Mouse (Mus musculus): Measurements from ENCODE around the gene Adamtsl1. TPM values are rescaled to one million over a fixed set of nuclear protein-coding genes. Genes with fewer than 3 reads are reported as not detected.

The Adamtsl1 gene
- polyA plus RNA-seq, 1 experiment from 2014 or later = 0.38 TPM

DNA sequence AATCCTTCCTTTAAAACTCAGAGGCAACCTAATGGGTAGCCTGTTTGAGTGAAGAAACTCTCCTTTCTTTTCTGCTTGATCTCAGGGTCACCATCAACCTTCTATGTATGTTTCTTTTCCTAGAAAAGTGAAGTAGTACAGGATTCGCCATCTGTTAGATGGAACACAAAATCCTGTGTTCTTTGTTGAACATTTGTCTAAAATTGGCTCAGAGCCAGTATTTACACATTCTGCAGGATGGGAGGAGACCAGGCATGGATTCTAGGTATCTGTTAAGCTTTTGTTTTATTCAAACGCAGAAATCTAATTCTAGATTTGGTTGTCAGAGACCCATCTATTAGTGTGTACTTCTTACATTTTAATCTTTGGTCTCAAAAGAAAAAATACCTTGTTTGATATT is 811.4 kb downstream of the Adamtsl1 start:
- H3K4me1 ChIP-seq (ENCODE audit: insufficient read depth) = no peaks in the 10 kb centered on the region
- H3K9ac ChIP-seq (replicated peaks) = no peak overlapping the region
- no peak overlapping the region for H3K27ac ChIP-seq (ENCODE audit: low read depth)
- H3K4me2 ChIP-seq (ENCODE audit: low read depth, low read length) = no peak overlapping the region
- H3K9me3 ChIP-seq (ENCODE audit: low read length) = no peaks in the 10 kb centered on the region
- H3K36me3 ChIP-seq (replicated peaks; ENCODE audit: insufficient read depth, low read length) = no peaks in the 10 kb centered on the region
- 46% methylated on average over 2 of the region's 2 CpGs for WGBS (ENCODE audit: insufficient replicate concordance)
- H3K4me3 ChIP-seq (ENCODE audit: low read depth, low read length) = no peak overlapping the region
- H3K27me3 ChIP-seq (ENCODE audit: insufficient read depth, low read length) = no peaks in the 10 kb centered on the region
- ATAC-seq (no peak), DNase-seq (no peak)
- no peak for TF ChIP-seq CTCF (IDR thresholded peaks at IDR 0.05; ENCODE audit: low read depth)
- no peak for TF ChIP-seq EP300 (IDR thresholded peaks at IDR 0.05; ENCODE audit: low read depth)

DNA sequence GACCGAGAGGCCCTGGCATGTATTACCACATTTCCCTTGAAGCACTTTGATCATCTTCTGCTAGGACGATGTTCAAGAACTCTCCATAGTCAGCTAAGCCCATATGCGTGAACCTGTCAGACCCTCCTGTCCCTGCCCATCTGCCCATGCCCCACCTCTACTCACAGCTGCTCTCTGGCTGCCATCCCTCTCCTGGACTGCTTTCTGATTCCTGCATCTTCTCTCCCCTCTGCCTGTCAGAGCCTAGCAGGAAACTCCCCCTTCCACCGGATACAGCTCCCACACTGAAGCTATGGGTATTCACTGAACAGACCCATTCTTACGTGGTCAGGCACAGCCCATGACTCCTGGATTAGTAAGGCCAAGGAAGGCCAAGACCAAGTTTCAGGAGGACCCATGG is 812.0 kb downstream of the Adamtsl1 start:
- no peaks in the 10 kb centered on the region for H3K36me3 ChIP-seq (replicated peaks; ENCODE audit: insufficient read depth, low read length)
- TF ChIP-seq EP300 (IDR thresholded peaks at IDR 0.05; ENCODE audit: low read depth) (no peak), CTCF (IDR thresholded peaks at IDR 0.05; ENCODE audit: low read depth) (no peak)
- DNase-seq = no peak
- H3K4me2 ChIP-seq (ENCODE audit: low read depth, low read length) = no peak overlapping the region
- H3K9ac ChIP-seq (replicated peaks) = no peak overlapping the region
- no peak for ATAC-seq
- no peak overlapping the region for H3K27ac ChIP-seq (ENCODE audit: low read depth)
- H3K9me3 ChIP-seq (ENCODE audit: low read length) = no peaks in the 10 kb centered on the region
- no peak overlapping the region for H3K4me3 ChIP-seq (ENCODE audit: low read depth, low read length)
- WGBS (ENCODE audit: insufficient replicate concordance) = 72% methylated on average over 5 of the region's 5 CpGs
- no peaks in the 10 kb centered on the region for H3K4me1 ChIP-seq (ENCODE audit: insufficient read depth)
- H3K27me3 ChIP-seq (ENCODE audit: insufficient read depth, low read length) = no peaks in the 10 kb centered on the region

- Histone ChIP-seq H3K27ac (ENCODE audit: low read depth) (no peak overlapping the region), H3K36me3 (replicated peaks; ENCODE audit: insufficient read depth, low read length) (no peaks in the 10 kb centered on the region), H3K9ac (replicated peaks) (no peak overlapping the region), H3K9me3 (ENCODE audit: low read length) (no peaks in the 10 kb centered on the region), H3K4me1 (ENCODE audit: insufficient read depth) (no peaks in the 10 kb centered on the region), H3K4me2 (ENCODE audit: low read depth, low read length) (no peak overlapping the region), H3K27me3 (ENCODE audit: insufficient read depth, low read length) (no peaks in the 10 kb centered on the region), H3K4me3 (ENCODE audit: low read depth, low read length) (no peak overlapping the region)
- ATAC-seq (no peak), DNase-seq (no peak)
- WGBS (ENCODE audit: insufficient replicate concordance) = 74% methylated on average over 8 of the region's 8 CpGs
- TF ChIP-seq CTCF (IDR thresholded peaks at IDR 0.05; ENCODE audit: low read depth) (no peak), EP300 (IDR thresholded peaks at IDR 0.05; ENCODE audit: low read depth) (no peak)
These were observed 812.7 kb downstream of the Adamtsl1 start for GRCm38 (mm10) chr4:86326638-86327037.

DNA sequence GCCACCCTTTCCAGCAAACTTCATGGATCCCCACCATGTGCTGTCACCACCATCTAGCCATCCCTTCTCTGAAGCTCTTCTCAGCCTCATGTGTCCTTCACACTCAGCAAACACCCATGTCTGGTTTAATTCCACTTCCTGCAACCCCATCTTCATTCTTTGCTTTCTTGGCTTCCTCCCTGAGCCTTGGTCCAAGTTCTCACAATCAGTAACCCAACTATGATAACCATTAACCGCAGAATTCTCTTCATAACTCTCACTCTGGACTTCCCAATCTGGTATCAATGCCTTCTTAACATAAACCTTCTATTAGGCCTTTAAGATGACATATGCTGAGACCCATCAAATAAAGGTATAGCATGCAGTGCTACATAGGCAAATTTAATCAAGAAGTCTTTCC is 815.5 kb downstream of the Adamtsl1 start:
- H3K4me3 ChIP-seq (ENCODE audit: low read depth, low read length) = no peak overlapping the region
- ATAC-seq (no peak), DNase-seq (no peak)
- H3K4me1 ChIP-seq (ENCODE audit: insufficient read depth) = no peaks in the 10 kb centered on the region
- H3K36me3 ChIP-seq (replicated peaks; ENCODE audit: insufficient read depth, low read length) = no peaks in the 10 kb centered on the region
- no peak overlapping the region for H3K4me2 ChIP-seq (ENCODE audit: low read depth, low read length)
- WGBS (ENCODE audit: insufficient replicate concordance) = 76% methylated on average over 1 of the region's 1 CpGs
- no peak for TF ChIP-seq EP300 (IDR thresholded peaks at IDR 0.05; ENCODE audit: low read depth)
- no peak overlapping the region for H3K27ac ChIP-seq (ENCODE audit: low read depth)
- H3K9ac ChIP-seq (replicated peaks) = no peak overlapping the region
- no peaks in the 10 kb centered on the region for H3K27me3 ChIP-seq (ENCODE audit: insufficient read depth, low read length)
- no peaks in the 10 kb centered on the region for H3K9me3 ChIP-seq (ENCODE audit: low read length)

GRCm38 (mm10) chr4:86335861-86336415 is 822.0 kb downstream of the Adamtsl1 start:
- no peaks in the 10 kb centered on the region for H3K36me3 ChIP-seq (replicated peaks; ENCODE audit: insufficient read depth, low read length)
- DNase-seq = no peak
- no peak overlapping the region for H3K27ac ChIP-seq (ENCODE audit: low read depth)
- H3K4me3 ChIP-seq (ENCODE audit: low read depth, low read length) = no peak overlapping the region
- no peaks in the 10 kb centered on the region for H3K4me1 ChIP-seq (ENCODE audit: insufficient read depth)
- no peak overlapping the region for H3K9ac ChIP-seq (replicated peaks)
- H3K9me3 ChIP-seq (ENCODE audit: low read length) = no peaks in the 10 kb centered on the region
- no peak for ATAC-seq
- 53% methylated on average over 10 of the region's 10 CpGs for WGBS (ENCODE audit: insufficient replicate concordance)
- H3K4me2 ChIP-seq (ENCODE audit: low read depth, low read length) = no peak overlapping the region
- H3K27me3 ChIP-seq (ENCODE audit: insufficient read depth, low read length) = no peaks in the 10 kb centered on the region
- TF ChIP-seq CTCF (IDR thresholded peaks at IDR 0.05; ENCODE audit: low read depth) = no peak
- no peak for TF ChIP-seq EP300 (IDR thresholded peaks at IDR 0.05; ENCODE audit: low read depth)

- Histone ChIP-seq H3K27ac (ENCODE audit: low read depth) (no peak overlapping the region), H3K4me1 (ENCODE audit: insufficient read depth) (no peaks in the 10 kb centered on the region), H3K4me2 (ENCODE audit: low read depth, low read length) (no peak overlapping the region), H3K9me3 (ENCODE audit: low read length) (no peaks in the 10 kb centered on the region), H3K27me3 (ENCODE audit: insufficient read depth, low read length) (no peaks in the 10 kb centered on the region), H3K4me3 (ENCODE audit: low read depth, low read length) (no peak overlapping the region), H3K36me3 (replicated peaks; ENCODE audit: insufficient read depth, low read length) (no peaks in the 10 kb centered on the region), H3K9ac (replicated peaks) (no peak overlapping the region)
- 67% methylated on average over 6 of the region's 6 CpGs for WGBS (ENCODE audit: insufficient replicate concordance)
- no peak for ATAC-seq
- no peak for DNase-seq
- no peak for TF ChIP-seq CTCF (IDR thresholded peaks at IDR 0.05; ENCODE audit: low read depth)
- no peak for TF ChIP-seq EP300 (IDR thresholded peaks at IDR 0.05; ENCODE audit: low read depth)
These were observed 823.3 kb downstream of the Adamtsl1 start for GRCm38 (mm10) chr4:86337216-86337765.

Measured in liver, postnatal 0 days (tissue).